Mouse (Mus musculus) skeletal muscle tissue, adult 2 months (tissue): ENCODE measurements at regions not wholly inside any gene's neighbourhood (a gene's known extent, or its start where the extent isn't known, plus 50 kb on each side); places are given as distances from the start of the nearest gene placed in this dataset.

ENCODE experiments used
- DNase-seq: peaks from one replicate; pipeline ENCODE4 v3.0.0-alpha.2; 2012; ENCODE audit warnings: low read depth, low spot score

- DNase-seq = no peak
Observed at GRCm38 (mm10) chr5:146636859-146637258, 51.8 kb upstream of the Gpr12 start.
